Mouse (Mus musculus) layer of hippocampus, adult 2 months (tissue): ENCODE measurements around the gene C1qa. TPM values are rescaled to one million over a fixed set of nuclear protein-coding genes. Genes with fewer than 3 reads are reported as not detected.
A peak's percentile ranks its signal among the peaks of the same experiment; 100 is the strongest.

Experiments used
- DNase-seq, 2 experiments: peaks; one replicate each; pipeline ENCODE4 v3.0.0; 2022; ENCODE audit warnings: low spot score in 2 of 2
- H3K27ac ChIP-seq: fragments of 200-600 bp; 2 replicates; pipeline ENCODE4 v1.8.1; 2022
- H3K4me3 ChIP-seq: fragments of 200-600 bp; 2 replicates; pipeline ENCODE4 v1.8.1; 2022; ENCODE audit warnings: mild to moderate bottlenecking
- CTCF ChIP-seq: fragments of 200-600 bp; conservative IDR thresholded peaks from 2 replicates; pipeline ENCODE4 v1.8.1; 2022; ENCODE audit warnings: antibody characterized with exemption, mild to moderate bottlenecking, moderate library complexity
- total RNA-seq, 2 experiments: library from RNA; stranded (reverse); gene quantifications; 2 replicates each; pipeline ENCODE4 v1.2.3; 2021

C1qa gene
- total RNA-seq, 2 experiments from 2014 or later: 48.1 to 48.3 TPM

DNA sequence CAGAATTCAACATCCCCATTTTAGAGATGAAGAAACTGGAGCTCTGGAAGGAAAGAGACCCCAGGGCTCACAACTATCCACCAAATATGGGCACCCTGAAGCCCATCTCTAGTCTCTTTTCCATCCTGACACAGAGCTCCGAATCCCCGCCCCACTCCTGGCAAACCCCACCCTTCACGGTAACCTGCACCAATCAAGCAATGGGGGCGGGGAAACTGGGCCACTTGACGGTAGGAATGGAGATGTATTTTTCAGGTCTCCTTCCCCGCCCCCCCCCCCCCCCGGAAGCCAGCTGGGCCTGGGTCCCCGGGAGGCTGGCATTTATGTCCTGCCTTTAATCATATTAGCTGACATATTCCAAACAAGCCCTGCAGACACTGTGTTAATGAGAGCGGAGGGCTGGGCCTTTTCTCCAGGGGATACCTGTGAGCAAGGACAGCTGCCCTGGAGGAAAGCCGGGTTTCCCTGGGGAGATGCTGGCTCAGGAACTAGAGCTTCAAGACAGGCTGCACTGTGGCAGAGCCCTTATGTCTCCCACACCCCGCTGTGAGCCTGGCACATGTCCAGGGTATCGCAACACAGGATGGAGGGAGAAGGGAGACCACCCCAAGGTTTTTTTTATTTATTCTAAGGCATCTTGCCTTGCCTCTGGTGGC, 30.8 kb downstream of the C1qa start:
- Histone ChIP-seq H3K27ac (no peak overlapping the region), H3K4me3 (no peak overlapping the region)
- no peak for DNase-seq
- TF ChIP-seq CTCF: no peak

DNA sequence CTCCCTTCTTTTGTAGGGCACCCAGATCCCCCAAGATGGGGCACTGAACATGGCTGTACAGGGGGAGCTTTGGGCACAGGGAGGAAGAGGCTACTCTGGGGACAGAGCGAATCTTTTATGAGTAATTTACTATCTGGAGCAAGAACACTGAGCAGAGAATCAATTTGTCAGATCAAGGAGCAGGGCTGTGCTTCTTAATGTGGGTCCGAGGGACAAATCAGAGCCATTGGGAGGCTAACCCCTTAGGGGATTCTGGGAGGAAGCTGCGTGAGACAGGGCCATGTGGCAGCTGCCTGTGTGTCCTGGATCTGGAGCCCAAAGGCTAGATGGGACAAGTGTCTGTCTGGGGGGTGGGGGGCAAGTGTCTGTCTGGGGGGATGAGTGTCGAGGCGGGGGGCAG, 33.1 kb downstream of the C1qa start:
- Histone ChIP-seq H3K27ac (no peak overlapping the region), H3K4me3 (no peak overlapping the region)
- TF ChIP-seq CTCF: no peak
- DNase-seq: no peak

DNA sequence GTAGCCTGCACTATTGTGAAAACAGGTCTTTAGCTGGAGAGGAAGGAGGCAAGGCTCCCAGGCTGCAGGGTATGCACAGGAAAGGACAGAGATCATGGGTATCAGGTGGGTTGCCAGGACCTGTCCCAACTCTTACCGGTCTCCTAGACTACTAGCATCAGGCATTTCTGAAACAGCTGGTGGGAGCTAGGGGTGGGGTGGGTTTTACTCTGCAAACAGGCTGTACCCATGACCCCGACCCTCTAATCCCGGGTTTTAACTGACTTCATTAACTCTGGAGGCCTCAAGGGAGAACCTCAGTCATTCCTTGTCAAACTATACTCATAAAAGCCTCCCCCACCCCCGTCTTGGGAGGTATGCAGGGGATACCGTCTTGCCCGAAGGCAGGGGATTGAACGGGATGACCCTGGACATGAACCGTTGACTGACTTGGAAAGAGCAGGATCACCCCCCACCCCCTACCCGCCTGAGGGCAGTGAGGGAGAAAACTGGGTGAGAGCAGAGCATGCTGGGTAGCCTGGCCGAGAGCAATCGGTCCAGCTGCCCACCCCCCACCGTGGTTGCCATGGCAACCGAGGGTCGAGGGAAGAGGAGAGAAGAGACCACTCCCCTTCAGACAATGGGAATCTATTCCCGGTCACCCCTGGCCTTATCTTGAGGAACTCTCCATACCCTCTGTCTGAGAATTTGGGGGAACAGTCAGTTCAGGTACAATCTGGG, 33.7 kb downstream of the C1qa start:
- H3K27ac ChIP-seq: no peak overlapping the region
- H3K4me3 ChIP-seq: no peak overlapping the region
- no peak for DNase-seq
- TF ChIP-seq CTCF: no peak

DNA sequence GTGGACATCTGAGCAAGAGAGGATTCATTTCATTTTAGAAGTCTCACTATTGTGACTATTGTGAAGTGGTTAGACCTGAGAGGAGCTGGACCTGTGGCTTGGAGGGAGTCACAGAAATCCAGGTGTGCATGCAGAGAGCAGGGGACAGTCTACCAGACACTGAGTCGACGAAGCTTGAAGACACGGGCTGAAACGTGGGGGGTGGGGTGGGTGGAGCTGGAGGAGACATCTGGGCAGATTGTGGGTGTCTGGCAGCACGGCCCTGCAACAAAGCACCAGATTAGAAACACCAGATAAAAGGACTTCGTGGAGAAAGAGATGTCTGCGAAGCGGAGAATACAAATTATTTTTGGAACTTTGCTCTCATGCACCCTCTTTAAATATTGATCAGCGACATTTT, 35.1 kb downstream of the C1qa start:
- no peak for TF ChIP-seq CTCF
- no peak for DNase-seq

DNA sequence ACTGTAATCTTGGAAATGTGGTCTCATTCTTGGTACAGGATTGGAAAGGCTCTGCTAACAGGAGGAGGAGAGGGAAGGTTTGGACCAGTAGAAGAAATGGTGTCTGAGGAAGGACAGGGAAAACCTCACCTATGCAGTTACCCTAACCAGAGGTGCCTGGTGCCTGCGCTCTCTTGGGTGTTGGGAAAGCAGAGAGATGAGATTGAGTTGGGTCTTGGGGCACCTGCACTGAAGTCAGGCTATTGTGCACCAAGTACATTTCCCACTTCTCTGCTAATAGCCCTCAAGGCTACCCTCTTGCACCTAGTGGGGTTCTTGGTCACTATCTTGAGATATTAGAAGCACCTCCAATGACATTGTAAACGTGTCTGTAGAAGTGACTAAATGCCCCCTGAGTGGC, 36.2 kb downstream of the C1qa start:
- no peak overlapping the region for H3K4me3 ChIP-seq
- no peak for DNase-seq
- TF ChIP-seq CTCF: no peak
- no peak overlapping the region for H3K27ac ChIP-seq

More for the DNA sequence above, 35.1 kb downstream of the C1qa start:
- no peak overlapping the region for H3K4me3 ChIP-seq
- H3K27ac ChIP-seq: no peak overlapping the region

DNA sequence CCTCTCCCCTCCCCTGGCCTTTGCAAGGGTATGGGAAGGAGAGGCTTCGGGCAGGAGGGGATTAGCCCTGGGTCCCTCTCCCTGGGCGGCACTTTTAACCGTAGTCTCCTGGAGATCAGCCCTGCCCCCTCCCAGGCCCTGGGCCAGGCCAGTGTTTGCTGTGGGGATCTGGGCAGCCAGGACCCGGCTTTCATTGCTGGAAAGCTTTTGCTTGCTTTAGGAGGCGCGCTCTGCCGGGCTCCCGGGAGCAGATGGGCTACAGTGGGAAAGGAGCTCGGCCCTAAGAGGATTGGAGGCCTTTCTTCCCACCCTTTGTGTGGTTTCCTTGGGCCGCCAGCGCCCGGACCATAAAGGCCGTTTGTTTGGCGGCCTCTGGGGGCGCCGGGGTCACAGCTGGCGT, 36.8 kb downstream of the C1qa start:
- no peak for DNase-seq
- no peak overlapping the region for H3K27ac ChIP-seq

DNA sequence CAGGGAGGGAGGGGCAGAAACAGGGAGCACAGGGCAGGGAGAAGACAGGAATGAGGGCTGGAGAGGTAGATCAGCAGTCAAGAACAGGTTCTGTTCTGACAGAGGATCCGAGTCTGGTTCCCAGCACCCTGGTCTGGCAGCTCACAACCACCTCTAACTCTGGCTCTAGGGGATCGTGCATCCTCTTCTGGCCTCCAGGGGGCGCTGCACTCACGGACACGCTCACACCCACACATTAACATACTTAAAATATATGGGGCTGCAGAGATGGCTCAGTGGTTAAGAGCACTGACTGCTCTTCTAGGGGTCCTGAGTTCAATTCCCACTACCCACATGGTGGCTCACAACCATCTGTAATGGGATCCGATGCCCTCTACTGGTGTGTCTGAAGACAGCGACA, 38.6 kb downstream of the C1qa start:
- no peak overlapping the region for H3K27ac ChIP-seq
- DNase-seq: no peak
- TF ChIP-seq CTCF: peak; percentile 54
- no peak overlapping the region for H3K4me3 ChIP-seq

More for the DNA sequence above, 36.8 kb downstream of the C1qa start:
- TF ChIP-seq CTCF: no peak
- no peak overlapping the region for H3K4me3 ChIP-seq

DNA sequence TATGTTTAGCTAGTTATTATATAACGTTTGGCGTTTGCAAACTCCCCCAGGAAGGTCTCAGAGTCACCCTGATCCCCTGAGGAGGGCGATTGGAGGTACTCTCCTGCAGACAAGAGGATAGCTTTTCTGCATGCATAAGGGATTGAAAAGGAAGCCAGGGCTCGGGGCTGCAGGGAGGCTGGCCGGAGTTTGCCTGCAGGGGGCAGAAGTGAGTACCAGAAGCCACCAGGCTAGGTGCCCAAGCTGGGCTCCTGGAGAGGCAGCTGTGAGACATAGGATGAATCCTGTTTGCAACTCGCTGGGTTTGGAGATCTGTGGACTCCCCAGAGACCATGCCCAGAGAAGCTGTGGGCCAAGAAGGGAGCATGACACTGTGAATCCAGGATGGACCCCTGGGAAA, 43.5 kb downstream of the C1qa start:
- Histone ChIP-seq H3K27ac (no peak overlapping the region), H3K4me3 (no peak overlapping the region)
- peak; percentile 75 for TF ChIP-seq CTCF
- peak in 1 of 2 experiments; percentile 60 for DNase-seq

DNA sequence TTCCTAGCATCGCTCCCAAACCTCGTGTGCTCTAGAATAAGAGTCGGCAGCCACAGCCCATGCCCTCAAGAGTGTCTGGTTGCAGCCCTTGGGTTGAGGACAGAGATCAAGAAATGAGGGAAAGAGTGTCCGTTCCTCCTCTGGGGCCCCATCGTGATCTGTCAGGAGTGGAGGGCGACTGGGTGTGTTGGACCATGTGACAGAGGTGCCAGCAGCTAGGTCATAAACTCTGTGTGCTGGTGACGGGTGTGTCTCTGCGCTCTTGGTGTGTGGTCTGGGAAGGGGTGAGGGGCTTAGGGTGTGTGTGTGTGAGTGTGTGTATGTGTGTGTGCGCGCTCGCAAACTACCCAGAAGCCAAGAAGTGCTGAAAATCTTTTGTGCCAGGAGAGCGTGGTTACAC, 45.6 kb downstream of the C1qa start:
- DNase-seq: no peak
- no peak for TF ChIP-seq CTCF
- no peak overlapping the region for H3K4me3 ChIP-seq
- H3K27ac ChIP-seq: no peak overlapping the region

DNA sequence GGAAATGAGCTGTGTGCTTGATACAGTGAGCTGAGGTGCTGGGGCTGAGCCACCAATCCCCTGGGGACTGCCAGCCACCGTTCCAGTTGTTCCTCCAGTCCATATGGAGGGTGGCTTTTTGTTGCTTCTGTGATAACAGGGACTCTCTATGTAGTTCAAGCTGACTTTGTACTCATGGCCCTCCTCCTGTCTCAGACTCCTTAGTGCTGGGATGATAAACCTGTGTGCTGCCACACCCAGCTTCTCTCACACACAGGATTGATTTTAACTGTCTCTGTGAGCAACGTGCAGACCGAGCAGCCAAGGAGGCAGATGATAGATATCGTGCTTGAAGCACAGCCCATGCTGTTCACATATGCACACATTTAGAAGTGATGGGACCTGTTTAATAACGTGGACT, 46.5 kb downstream of the C1qa start:
- TF ChIP-seq CTCF: no peak
- H3K27ac ChIP-seq: no peak overlapping the region
- no peak overlapping the region for H3K4me3 ChIP-seq
- DNase-seq: no peak

DNA sequence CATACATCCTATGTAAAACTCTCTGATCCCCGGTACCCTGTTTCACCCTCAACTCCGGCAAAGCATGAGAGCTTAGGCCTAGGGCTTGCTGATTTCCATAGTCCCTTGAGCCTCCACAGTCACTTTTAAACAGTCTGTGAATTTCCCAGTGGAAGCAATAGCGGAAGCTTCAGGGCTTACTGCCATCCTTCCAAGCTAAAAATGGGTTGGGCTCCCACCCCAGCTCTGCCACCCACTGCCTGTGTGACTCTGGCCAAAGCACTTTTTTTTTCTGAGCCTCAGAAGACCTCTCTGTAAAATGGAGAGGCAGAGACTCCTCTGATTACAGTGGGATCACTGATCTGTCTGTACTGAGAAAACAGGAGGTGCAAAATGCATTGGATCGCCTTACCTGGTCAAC, 50.0 kb downstream of the C1qa start:
- no peak for DNase-seq
- H3K27ac ChIP-seq: no peak overlapping the region
- no peak overlapping the region for H3K4me3 ChIP-seq
- TF ChIP-seq CTCF: no peak

DNA sequence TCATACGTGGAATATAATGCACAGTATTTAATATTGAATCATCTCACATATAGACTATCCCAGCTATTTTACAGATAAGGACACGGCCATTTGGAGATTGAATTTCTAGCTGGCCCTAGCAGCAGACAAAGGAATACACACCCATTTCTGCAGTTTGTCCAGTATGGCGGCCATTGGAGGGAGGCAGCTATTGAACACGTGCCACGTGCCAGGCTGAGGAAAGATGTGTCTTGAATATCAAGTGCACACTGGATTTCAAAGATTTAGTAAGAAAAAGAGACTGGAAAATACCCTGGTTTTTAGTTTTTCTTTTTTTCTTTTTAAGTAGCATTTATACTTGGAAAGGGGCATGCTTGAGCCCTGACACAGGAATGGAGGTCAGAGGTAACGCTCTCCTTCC, 51.4 kb downstream of the C1qa start:
- no peak for TF ChIP-seq CTCF
- no peak for DNase-seq
- Histone ChIP-seq H3K27ac (no peak overlapping the region), H3K4me3 (no peak overlapping the region)

Other genes starting within 250 kb of the C1qa start
- gene Ephb2, start 62.8 kb downstream of the C1qa start, total RNA-seq: 10 to 100 TPM; 21.8 to 22.1 TPM
- 10 to 100 TPM; 51.1 to 52.0 TPM for gene C1qb, start 12.6 kb downstream of the C1qa start, total RNA-seq
- gene C1qc, start 5.7 kb downstream of the C1qa start, total RNA-seq: 10 to 100 TPM; 40.0 to 41.8 TPM
- gene Epha8, start 58.0 kb upstream of the C1qa start, total RNA-seq: 1 to 10 TPM; 1.4 to 2.7 TPM
- gene Zbtb40, start 150.0 kb upstream of the C1qa start, total RNA-seq: 10 to 100 TPM; 11.3 to 12.9 TPM